Mouse (Mus musculus) neural tube, embryonic 11.5 days (tissue): ENCODE data around the gene Kifc5b. TPM values are rescaled to one million over a fixed set of nuclear protein-coding genes. Genes with fewer than 3 reads are reported as not detected.
A peak's percentile ranks its signal among the peaks of the same experiment; 100 is the strongest.
"Not testable (repeated sequence)": the region's sequence is repeated elsewhere in the genome, so short reads cannot be mapped to it uniquely, and the experiment has no call there.

Experiments used
- ATAC-seq: fragments of 200-750 bp; cut with Nextera tagmentation; 2 replicates; pipeline ENCODE4 v1.8.0; 2017; ENCODE audit warnings: moderate number of reproducible peaks, mild to moderate bottlenecking, moderate TSS enrichment, moderate library complexity; ENCODE audit not compliant: insufficient read depth, low FRiP score, low TSS enrichment
- DNase-seq: peaks from one replicate; pipeline ENCODE4 v3.0.0-alpha.2; 2015; ENCODE audit warnings: low spot score
- H3K27ac ChIP-seq: fragments of 300-500 bp; sonication (generic); 2 replicates; pipeline ENCODE4 v1.5.1; 2014; ENCODE audit warnings: low read depth, mild to moderate bottlenecking, low read length
- H3K27me3 ChIP-seq: fragments of 300-500 bp; sonication (generic); 2 replicates; pipeline ENCODE4 v1.6.1; 2014; ENCODE audit warnings: mild to moderate bottlenecking, low read length, mixed read lengths; ENCODE audit not compliant: control insufficient read depth, insufficient read depth
- H3K36me3 ChIP-seq: fragments of 300-500 bp; sonication (generic); 2 replicates; pipeline ENCODE4 v1.6.1; 2014; ENCODE audit warnings: mild to moderate bottlenecking, low read length, moderate library complexity, mixed read lengths; ENCODE audit not compliant: control insufficient read depth, insufficient read depth
- H3K4me1 ChIP-seq: fragments of 300-500 bp; sonication (generic); 2 replicates; pipeline ENCODE4 v1.6.1; 2014; ENCODE audit warnings: low read length, mixed read lengths; ENCODE audit not compliant: control insufficient read depth, insufficient read depth
- H3K4me2 ChIP-seq: fragments of 300-500 bp; sonication (generic); 2 replicates; pipeline ENCODE4 v1.6.1; 2014; ENCODE audit warnings: low read depth, mild to moderate bottlenecking, moderate library complexity
- H3K4me3 ChIP-seq: fragments of 300-500 bp; sonication (generic); 2 replicates; pipeline ENCODE4 v1.5.1; 2014; ENCODE audit warnings: low read depth, low read length
- H3K9ac ChIP-seq: fragments of 300-500 bp; sonication (generic); 2 replicates; pipeline ENCODE4 v1.6.1; 2014; ENCODE audit warnings: mild to moderate bottlenecking, low read length
- H3K9me3 ChIP-seq: fragments of 300-500 bp; sonication (generic); 2 replicates; pipeline ENCODE4 v1.6.1; 2016; ENCODE audit warnings: low read length; ENCODE audit not compliant: control insufficient read depth
- WGBS: fragments of 180-500 bp; shearing (Covaris S2); extraction: QIAGEN DNeasy Blood & Tissue Kit; methylation state at CpG from one replicate; pipeline ENCODE4 v1.1.7; 2014; 5-methylcytosine and 5-hydroxymethylcytosine counted together
- polyA plus RNA-seq: library from polyadenylated mRNA; unstranded; fragments of >200 nt; fragmentation: Nextera tagmentation; extraction: Ambion mirVana; gene quantifications from 2 replicates; pipeline ENCODE4 v1.2.1, GENCODE M21; 2014

The Kifc5b gene
- polyA plus RNA-seq, 1 experiment from 2014 or later, result 5.6 TPM

GRCm38 (mm10) chr17:26904320-26904719 lies 12.6 kb upstream of the Kifc5b start:
- H3K4me3 ChIP-seq, result no peak overlapping the region
- H3K36me3 ChIP-seq, result no peaks in the 10 kb centered on the region
- WGBS, result 57% methylated on average over 5 of the region's 5 CpGs
- no peak overlapping the region for H3K27ac ChIP-seq
- no peak overlapping the region for H3K4me2 ChIP-seq
- ATAC-seq, result no peak
- no peaks in the 10 kb centered on the region for H3K4me1 ChIP-seq
- no peak overlapping the region for H3K9ac ChIP-seq
- no peaks in the 10 kb centered on the region for H3K27me3 ChIP-seq
- DNase-seq, result no peak
- H3K9me3 ChIP-seq, result no peaks in the 10 kb centered on the region

GRCm38 (mm10) chr17:26907506-26907905 lies 9.4 kb upstream of the Kifc5b start:
- H3K27ac ChIP-seq, result not testable (repeated sequence)

DNA sequence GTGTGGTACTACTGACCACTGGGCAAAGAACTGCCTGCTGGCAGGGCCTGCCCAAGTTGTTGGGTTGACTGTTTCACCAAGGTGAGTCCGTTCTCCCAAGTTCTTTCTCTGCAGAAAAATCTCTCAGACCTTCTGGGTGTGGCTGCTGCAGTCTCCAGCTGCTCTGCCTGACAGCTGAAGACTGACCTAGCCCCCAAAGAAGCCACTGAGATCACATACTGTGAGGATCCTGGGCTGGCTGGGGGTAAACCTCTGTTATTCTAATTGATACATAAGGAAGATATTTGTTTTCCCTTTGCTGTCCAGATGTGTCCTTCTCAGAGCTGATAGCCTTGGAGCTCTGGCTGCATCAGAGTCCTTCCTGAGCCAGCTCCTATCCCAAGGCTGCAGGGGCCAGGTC lies 1.6 kb upstream of the Kifc5b start:
- H3K9me3 ChIP-seq, result no peaks in the 10 kb centered on the region

More at GRCm38 (mm10) chr17:26907506-26907905, 9.4 kb upstream of the Kifc5b start:
- 94% methylated on average over 14 of the region's 15 CpGs for WGBS
- not testable (repeated sequence) for H3K4me2 ChIP-seq, H3K27me3 ChIP-seq, H3K4me3 ChIP-seq, ATAC-seq, DNase-seq, H3K4me1 ChIP-seq, H3K36me3 ChIP-seq, H3K9ac ChIP-seq, H3K9me3 ChIP-seq

DNA sequence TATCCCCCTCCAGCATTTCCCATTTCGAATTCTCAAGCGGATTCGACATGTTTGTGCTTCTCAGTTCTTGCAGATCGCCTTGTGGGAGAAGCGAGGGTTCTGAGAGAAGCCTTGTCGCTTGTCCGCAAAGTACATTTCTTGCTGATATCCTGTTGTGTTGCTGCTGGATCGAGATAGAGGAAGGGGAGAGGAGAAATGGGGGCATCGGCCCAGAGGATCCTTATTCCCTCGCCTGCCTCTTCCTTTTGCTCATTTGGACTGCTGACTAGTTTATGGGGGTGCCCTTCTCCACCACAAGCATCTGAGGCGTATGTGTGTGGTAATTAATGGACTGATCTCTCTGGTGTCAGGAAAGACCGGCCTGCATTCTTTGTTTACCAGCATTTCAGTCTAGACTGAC lies 669 bp downstream of the Kifc5b start:
- 0% methylated on average over 12 of the region's 12 CpGs for WGBS
- H3K4me1 ChIP-seq, H3K27ac ChIP-seq, H3K27me3 ChIP-seq, DNase-seq, H3K9me3 ChIP-seq, ATAC-seq, H3K36me3 ChIP-seq: not testable (repeated sequence)
- peak overlapping the region; percentile 59 for H3K4me2 ChIP-seq
- peak overlapping the region; percentile 63 for H3K4me3 ChIP-seq
- H3K9ac ChIP-seq, result peak overlapping the region; percentile 65

More for the DNA sequence above, 1.6 kb upstream of the Kifc5b start:
- Histone ChIP-seq H3K4me3 (no peak overlapping the region), H3K4me2 (no peak overlapping the region), H3K9ac (no peak overlapping the region), H3K36me3 (no peaks in the 10 kb centered on the region), H3K4me1 (peaks cover 3% of the 10 kb centered on the region; the same call in 1 of the 2 replicates), H3K27ac (no peak overlapping the region), H3K27me3 (no peaks in the 10 kb centered on the region)
- WGBS, result 43% methylated on average over 1 of the region's 1 CpGs
- ATAC-seq, result no peak
- DNase-seq, result no peak

DNA sequence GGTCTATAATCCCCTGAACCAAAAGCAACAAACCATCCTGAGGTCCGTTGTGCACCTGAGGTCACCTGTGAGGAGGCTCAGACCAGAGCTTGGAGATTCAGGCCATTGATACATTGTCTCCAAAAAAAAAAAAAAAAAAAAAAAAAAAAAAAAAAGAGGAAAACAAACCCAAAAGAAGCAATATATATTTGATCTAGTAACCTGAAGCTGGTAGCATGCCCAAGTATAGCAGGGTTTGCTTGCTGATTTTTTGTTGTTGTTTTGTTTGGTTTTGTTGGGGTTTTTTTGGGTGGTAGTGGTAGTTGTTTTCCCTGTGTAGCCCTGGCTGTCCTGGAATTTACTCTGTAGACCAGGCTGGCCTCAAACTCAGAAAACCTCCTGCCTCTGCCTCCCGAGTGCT lies 1.5 kb downstream of the Kifc5b start:
- Histone ChIP-seq H3K36me3 (no peaks in the 10 kb centered on the region), H3K9me3 (no peaks in the 10 kb centered on the region), H3K4me3 (peak overlapping the region; percentile 63), H3K4me1 (peaks cover 3% of the 10 kb centered on the region; the same call in 1 of the 2 replicates), H3K4me2 (peak overlapping the region; percentile 59), H3K27me3 (no peaks in the 10 kb centered on the region), H3K9ac (no peak overlapping the region), H3K27ac (no peak overlapping the region)
- DNase-seq (no peak), ATAC-seq (no peak)
- WGBS, result 78% methylated on average over 2 of the region's 2 CpGs

GRCm38 (mm10) chr17:26919516-26919915 lies 2.6 kb downstream of the Kifc5b start:
- H3K36me3 ChIP-seq, H3K9me3 ChIP-seq, H3K4me3 ChIP-seq, H3K27me3 ChIP-seq, H3K9ac ChIP-seq, H3K4me1 ChIP-seq, ATAC-seq, H3K4me2 ChIP-seq, H3K27ac ChIP-seq, DNase-seq: not testable (repeated sequence)
- 85% methylated on average over 2 of the region's 2 CpGs for WGBS

DNA sequence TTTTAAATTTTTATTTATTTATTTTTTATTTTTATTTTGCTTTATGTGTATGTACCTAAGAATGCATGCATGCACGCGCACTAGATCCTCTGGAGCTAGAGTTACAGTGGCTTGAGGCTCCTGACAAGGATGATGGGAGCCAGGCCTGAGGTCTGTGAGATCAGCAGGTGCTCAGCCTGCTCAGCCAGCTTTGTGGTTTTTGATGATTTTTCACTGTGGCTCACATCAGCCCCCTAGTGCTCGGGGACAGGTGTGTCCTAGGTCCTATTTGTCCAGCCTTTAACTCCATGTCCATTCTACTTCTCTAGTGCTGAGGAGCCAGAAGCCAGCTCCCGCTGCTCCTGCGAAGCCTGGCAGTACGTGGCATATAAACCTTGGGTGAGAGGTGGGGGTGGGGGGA lies 5.5 kb downstream of the Kifc5b start:
- H3K4me3 ChIP-seq, H3K9me3 ChIP-seq, DNase-seq, ATAC-seq, H3K27me3 ChIP-seq, H3K36me3 ChIP-seq, H3K27ac ChIP-seq, H3K4me2 ChIP-seq, H3K4me1 ChIP-seq, H3K9ac ChIP-seq: not testable (repeated sequence)
- WGBS, result 91% methylated on average over 5 of the region's 6 CpGs

DNA sequence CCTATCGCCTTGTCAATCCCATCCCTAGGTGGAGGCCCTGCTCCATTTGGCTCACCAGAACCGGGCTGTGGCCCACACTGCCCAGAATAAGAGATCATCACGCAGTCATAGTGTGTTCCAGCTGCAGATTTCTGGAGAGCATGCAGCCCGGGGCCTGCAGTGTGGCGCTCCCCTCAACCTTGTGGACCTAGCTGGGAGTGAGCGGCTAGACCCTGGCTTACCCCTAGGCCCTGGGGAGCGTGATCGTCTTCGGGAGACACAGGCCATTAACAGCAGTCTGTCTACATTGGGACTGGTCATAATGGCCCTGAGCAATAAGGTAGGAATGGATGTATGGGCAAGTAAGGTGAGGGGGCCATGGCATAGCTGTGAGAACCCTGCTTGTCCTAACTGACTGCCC lies 8.5 kb downstream of the Kifc5b start:
- not testable (repeated sequence) for DNase-seq, H3K27ac ChIP-seq, H3K4me2 ChIP-seq, H3K4me3 ChIP-seq, H3K27me3 ChIP-seq, H3K9me3 ChIP-seq, ATAC-seq, H3K4me1 ChIP-seq, H3K9ac ChIP-seq, H3K36me3 ChIP-seq
- 96% methylated on average over 9 of the region's 9 CpGs for WGBS

- not testable (repeated sequence) for H3K4me2 ChIP-seq, H3K4me3 ChIP-seq, H3K4me1 ChIP-seq, H3K9me3 ChIP-seq, H3K9ac ChIP-seq, H3K36me3 ChIP-seq, H3K27me3 ChIP-seq, H3K27ac ChIP-seq
- WGBS, result 70% methylated on average over 7 of the region's 7 CpGs
- DNase-seq (peak; percentile 53), ATAC-seq (peak; percentile 40; the same call in 1 of the 2 replicates)
Observed at GRCm38 (mm10) chr17:26931795-26932194, 14.9 kb downstream of the Kifc5b start.
